Mouse (Mus musculus) kidney, adult 2 months (tissue): ENCODE data around the gene Sprr2k. TPM values are rescaled to one million over a fixed set of nuclear protein-coding genes. Genes with fewer than 3 reads are reported as not detected.
"Not testable (repeated sequence)": the region's sequence is repeated elsewhere in the genome, so short reads cannot be mapped to it uniquely, and the experiment has no call there.

Experiments used
- DNase-seq: peaks from one replicate; pipeline ENCODE4 v3.0.0; 2021
- H3K27ac ChIP-seq: fragments of 200-500 bp; 2 replicates; pipeline ENCODE4 v1.5.1; 2012; ENCODE audit warnings: low read depth, low read length, control low read depth, inconsistent platforms; ENCODE audit not compliant: insufficient read depth
- H3K27me3 ChIP-seq: fragments of 200-500 bp; replicated peaks from 2 replicates; pipeline ENCODE4 v1.6.1; 2012; ENCODE audit warnings: mild to moderate bottlenecking, moderate library complexity, low read length, inconsistent platforms; ENCODE audit not compliant: control insufficient read depth, insufficient read depth
- H3K36me3 ChIP-seq: fragments of 200-500 bp; 2 replicates; pipeline ENCODE4 v1.6.1; 2012; ENCODE audit warnings: mild to moderate bottlenecking, moderate library complexity, low read length, inconsistent platforms; ENCODE audit not compliant: control insufficient read depth, insufficient read depth
- H3K4me1 ChIP-seq: fragments of 200-500 bp; 2 replicates; pipeline ENCODE4 v1.6.1; 2011; ENCODE audit warnings: low read length; ENCODE audit not compliant: control insufficient read depth, insufficient read depth
- H3K4me3 ChIP-seq: fragments of 200-500 bp; 2 replicates; pipeline ENCODE4 v1.5.1; 2011; ENCODE audit warnings: mild to moderate bottlenecking, low read depth, low read length, control low read depth; ENCODE audit not compliant: insufficient read depth
- CTCF ChIP-seq: fragments of 200-500 bp; conservative IDR thresholded peaks from 2 replicates; pipeline ENCODE4 v1.5.1; 2011; ENCODE audit warnings: low read depth, mild to moderate bottlenecking, control low read depth, low read length, moderate library complexity, mixed read lengths; ENCODE audit not compliant: insufficient read depth, insufficient read length
- POLR2A ChIP-seq: fragments of 200-500 bp; IDR thresholded peaks from one replicate; pipeline ENCODE4 v1.6.1; 2011; ENCODE audit warnings: low read depth, low read length, control low read depth
- WGBS: fragments of 180-500 bp; shearing (Covaris S2); methylation state at CpG from one replicate; pipeline ENCODE4 v1.1.7; 2018; 5-methylcytosine and 5-hydroxymethylcytosine counted together
- polyA plus RNA-seq: library from polyadenylated mRNA; depleted of rRNA; stranded (reverse); fragments of >200 nt; gene quantifications from 2 replicates; pipeline ENCODE4 v1.2.3, GENCODE M21; 2012; rRNA removed

The Sprr2k gene
- polyA plus RNA-seq, 1 experiment: not detected

DNA sequence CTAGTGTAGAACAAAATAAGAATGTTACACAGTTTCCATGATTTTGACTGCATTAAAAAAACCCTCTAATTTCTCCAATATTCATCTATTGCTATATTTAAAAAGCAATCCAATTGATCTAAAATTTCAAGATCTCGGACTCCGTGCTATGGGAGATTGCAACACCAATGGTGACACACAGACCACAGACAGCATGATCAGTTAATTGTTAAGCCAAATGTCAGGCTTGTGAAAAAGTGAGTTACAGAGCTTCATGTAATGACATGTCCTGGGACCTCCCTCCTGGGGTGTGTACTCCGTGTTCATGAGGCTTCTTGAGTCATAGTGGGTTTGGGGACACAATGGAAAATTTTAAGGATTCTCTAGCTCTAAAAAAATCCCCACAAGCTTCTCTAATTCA lies 7.8 kb downstream of the Sprr2k start:
- DNase-seq: no peak
- Histone ChIP-seq H3K36me3 (no peaks in the 10 kb centered on the region), H3K4me1 (no peaks in the 10 kb centered on the region), H3K27me3 (no peaks in the 10 kb centered on the region), H3K4me3 (no peak overlapping the region), H3K27ac (no peak overlapping the region)
- WGBS: 87% methylated on average over 3 of the region's 3 CpGs
- no peak for TF ChIP-seq CTCF
- TF ChIP-seq POLR2A: no peak

DNA sequence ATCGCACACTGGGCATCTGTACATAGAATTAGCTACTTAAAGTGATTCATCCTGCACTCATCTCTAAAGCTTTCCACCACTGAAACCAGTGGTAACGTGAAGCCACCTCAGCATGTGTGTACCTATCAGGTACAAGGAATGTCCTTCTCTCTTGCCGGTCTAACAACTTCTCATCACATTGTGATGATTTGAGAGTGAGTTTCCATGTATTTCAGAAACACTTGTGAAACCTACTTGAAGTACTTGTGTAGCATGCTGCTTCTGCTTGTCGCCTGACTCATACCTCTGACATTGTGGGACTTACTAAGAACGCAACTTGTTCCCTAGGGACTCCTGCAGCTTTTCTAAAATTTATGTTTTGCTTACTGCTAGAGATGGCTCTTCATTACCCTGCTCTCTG lies 22.8 kb downstream of the Sprr2k start:
- WGBS: 78% methylated on average over 5 of the region's 5 CpGs
- TF ChIP-seq CTCF (no peak), POLR2A (no peak)

DNA sequence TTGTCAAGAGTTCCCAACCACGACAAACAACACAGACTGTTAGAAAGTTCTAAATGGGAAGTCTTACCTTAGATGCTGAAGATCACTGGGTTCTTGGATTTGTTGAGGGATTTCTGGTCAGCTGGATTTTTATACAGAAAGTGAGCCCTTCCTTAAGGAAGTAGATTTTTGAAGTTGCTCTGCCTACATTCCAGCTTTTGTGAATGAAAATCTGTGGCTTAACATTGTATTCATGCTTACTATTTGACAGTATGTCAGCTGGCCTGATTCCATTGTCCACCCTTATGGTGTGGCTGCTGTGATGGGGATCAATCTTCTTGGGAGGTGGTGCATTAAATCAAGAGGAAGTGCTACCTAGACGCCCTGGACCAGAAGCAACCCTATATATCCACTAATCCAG lies 26.2 kb downstream of the Sprr2k start, which contains the start of gene Sprr3:
TSS of gene Sprr3 (minus strand) at position 101 of the 400 bp plus-strand sequence.
- Histone ChIP-seq H3K36me3 (no peaks in the 10 kb centered on the region), H3K27ac (no peak within 1 kb of the TSS), H3K4me3 (no peak within 1 kb of the TSS), H3K27me3 (no peaks in the 10 kb centered on the region), H3K4me1 (no peaks in the 10 kb centered on the region)
- no peak for DNase-seq
- TF ChIP-seq CTCF (no peak), POLR2A (no peak)
- 54% methylated on average over 2 of the region's 2 CpGs for WGBS

More for the DNA sequence above, 22.8 kb downstream of the Sprr2k start:
- no peak overlapping the region for H3K27ac ChIP-seq
- H3K4me3 ChIP-seq: no peak overlapping the region
- no peaks in the 10 kb centered on the region for H3K27me3 ChIP-seq
- DNase-seq: no peak
- H3K36me3 ChIP-seq: no peaks in the 10 kb centered on the region
- no peaks in the 10 kb centered on the region for H3K4me1 ChIP-seq

DNA sequence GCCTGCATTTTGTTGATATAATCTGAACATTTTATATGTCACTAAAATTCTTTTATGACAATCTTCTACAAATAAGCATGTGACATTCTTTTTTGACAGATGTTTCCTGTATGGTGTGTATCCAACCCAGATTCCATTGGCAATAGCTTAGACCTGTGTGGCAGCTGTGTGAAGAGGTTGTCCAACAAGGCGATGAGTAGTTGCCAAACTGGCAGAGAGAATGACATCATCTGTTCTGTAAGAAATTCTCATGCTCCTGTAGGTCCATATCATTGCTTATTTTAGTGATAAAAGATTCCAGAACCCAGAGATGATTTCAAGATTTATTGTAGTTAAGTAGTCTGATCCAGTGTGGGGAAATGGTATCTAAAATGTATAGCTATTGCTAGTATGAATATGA lies 34.2 kb downstream of the Sprr2k start:
- no peak overlapping the region for H3K4me3 ChIP-seq

DNA sequence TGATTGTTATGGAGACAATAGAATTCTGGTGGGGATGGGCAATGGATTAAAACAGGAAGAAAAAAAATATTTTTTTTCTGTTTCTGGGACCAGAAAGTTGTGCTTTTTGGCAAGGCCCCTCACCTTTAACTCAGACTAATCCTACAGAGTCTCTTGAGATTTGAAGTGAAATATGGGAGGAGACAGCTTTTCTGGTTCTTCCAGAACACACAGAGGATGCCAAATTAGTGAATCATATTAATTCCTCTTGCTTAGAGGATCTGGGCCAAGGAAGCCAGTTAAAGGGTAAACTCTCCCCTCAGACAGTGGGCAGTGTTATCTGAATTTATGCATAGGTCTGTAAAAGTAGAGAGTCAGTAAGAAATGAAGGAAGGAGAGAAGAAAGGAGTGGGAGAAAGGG lies 35.0 kb downstream of the Sprr2k start:
- no peaks in the 10 kb centered on the region for H3K36me3 ChIP-seq
- DNase-seq: no peak
- TF ChIP-seq CTCF: no peak
- no peak for TF ChIP-seq POLR2A

More for the DNA sequence above, 34.2 kb downstream of the Sprr2k start:
- Histone ChIP-seq H3K4me1 (no peaks in the 10 kb centered on the region), H3K27ac (no peak overlapping the region), H3K27me3 (no peaks in the 10 kb centered on the region), H3K36me3 (no peaks in the 10 kb centered on the region)
- no peak for DNase-seq
- 83% methylated on average over 1 of the region's 1 CpGs for WGBS
- TF ChIP-seq CTCF (no peak), POLR2A (no peak)

DNA sequence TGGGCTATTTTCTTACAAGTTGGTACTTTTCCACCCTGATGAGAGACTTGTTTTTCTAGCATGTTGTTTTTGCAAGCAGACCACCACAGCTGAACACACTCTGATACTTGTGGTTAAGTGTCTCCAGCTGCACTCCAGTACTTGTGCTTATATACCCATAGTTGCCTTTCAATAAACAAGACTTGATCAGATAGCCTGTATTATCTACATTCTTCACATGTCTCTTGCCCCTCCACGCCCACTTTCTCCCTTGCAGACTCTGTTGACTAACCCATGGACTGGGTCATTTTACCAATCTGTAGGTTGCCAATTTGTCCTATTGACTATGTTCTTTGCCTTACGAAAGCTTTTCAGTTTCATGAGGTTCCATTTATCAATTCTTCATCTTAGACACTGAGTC lies 37.7 kb downstream of the Sprr2k start:
- Histone ChIP-seq H3K36me3 (no peaks in the 10 kb centered on the region), H3K27me3 (no peaks in the 10 kb centered on the region), H3K27ac (no peak overlapping the region), H3K4me3 (no peak overlapping the region), H3K4me1 (no peaks in the 10 kb centered on the region)
- DNase-seq: no peak
- TF ChIP-seq POLR2A: no peak
- TF ChIP-seq CTCF: no peak
- WGBS: 91% methylated on average over 2 of the region's 2 CpGs

More for the DNA sequence above, 35.0 kb downstream of the Sprr2k start:
- Histone ChIP-seq H3K4me3 (no peak overlapping the region), H3K4me1 (no peaks in the 10 kb centered on the region), H3K27me3 (no peaks in the 10 kb centered on the region), H3K27ac (no peak overlapping the region)

DNA sequence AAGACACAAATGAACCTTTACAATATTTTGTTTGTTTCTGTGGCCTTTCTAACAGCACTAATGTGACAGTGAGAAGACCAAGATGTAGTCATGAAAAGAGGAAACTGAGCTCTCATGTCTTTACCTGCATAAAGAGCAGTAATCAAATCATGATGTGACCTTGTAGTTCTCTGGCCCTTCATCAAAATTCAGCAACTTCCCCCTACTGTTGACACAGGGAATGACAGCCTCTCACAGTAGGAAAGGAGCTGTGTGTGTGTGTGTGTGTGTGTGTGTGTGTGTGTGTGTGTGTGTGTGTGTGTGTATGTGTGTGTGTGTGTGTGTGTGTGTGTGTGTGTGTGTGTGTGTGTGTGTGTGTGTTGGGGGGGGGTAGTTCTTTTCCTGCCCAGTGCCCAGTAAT lies 48.9 kb downstream of the Sprr2k start:
- not testable (repeated sequence) for H3K27me3 ChIP-seq, H3K36me3 ChIP-seq, H3K4me1 ChIP-seq, H3K27ac ChIP-seq, H3K4me3 ChIP-seq
- peak; percentile 3 for DNase-seq

Other genes starting within 250 kb of the Sprr2k start
- 0.62 and 0.66 TPM in 2 replicates for gene Sprr2a1, start 216.8 kb upstream of the Sprr2k start, polyA plus RNA-seq
- gene Sprr2a2, start 216.7 kb upstream of the Sprr2k start, polyA plus RNA-seq: 83.9 and 143 TPM in 2 replicates
- gene Sprr2a3, start 147.2 kb upstream of the Sprr2k start, polyA plus RNA-seq: 4.7 and 6.1 TPM in 2 replicates
- not detected in 2 replicates for gene Sprr2b, start 116.0 kb upstream of the Sprr2k start, polyA plus RNA-seq
- not detected in 2 replicates for gene Sprr2d, start 93.4 kb upstream of the Sprr2k start, polyA plus RNA-seq
- gene Sprr2e, start 80.4 kb upstream of the Sprr2k start, polyA plus RNA-seq: not detected in 2 replicates
- gene Sprr2f, start 67.4 kb upstream of the Sprr2k start, polyA plus RNA-seq: 0.25 and 0.54 TPM in 2 replicates
- gene Sprr2h, start 46.9 kb upstream of the Sprr2k start, polyA plus RNA-seq: not detected in 2 replicates
- not detected in 2 replicates for gene Sprr2i, start 24.6 kb upstream of the Sprr2k start, polyA plus RNA-seq
- not detected in 2 replicates for gene Sprr2j-ps, start 14.5 kb upstream of the Sprr2k start, polyA plus RNA-seq
- gene Gm9774, start 3.2 kb upstream of the Sprr2k start, polyA plus RNA-seq: 4.2 and 7.0 TPM in 2 replicates
- not detected in 2 replicates for gene Sprr1b, start 6.2 kb downstream of the Sprr2k start, polyA plus RNA-seq
- gene Sprr3, start 26.1 kb downstream of the Sprr2k start, polyA plus RNA-seq: not detected in 2 replicates
- 32.6 and 48.8 TPM in 2 replicates for gene Sprr1a, start 53.3 kb downstream of the Sprr2k start, polyA plus RNA-seq
- gene Sprr4, start 67.9 kb downstream of the Sprr2k start, polyA plus RNA-seq: not detected in 2 replicates
- gene 2310046K23Rik, start 101.9 kb downstream of the Sprr2k start, polyA plus RNA-seq: not detected in 2 replicates
- 0.08 and 0.14 TPM in 2 replicates for gene Ivl, start 141.2 kb downstream of the Sprr2k start, polyA plus RNA-seq
- 3.3 and 3.5 TPM in 2 replicates for gene Smcp, start 156.4 kb downstream of the Sprr2k start, polyA plus RNA-seq
- not detected in 2 replicates for gene 2210017I01Rik, start 174.9 kb downstream of the Sprr2k start, polyA plus RNA-seq
- gene Lce6a, start 189.1 kb downstream of the Sprr2k start, polyA plus RNA-seq: not detected in 2 replicates
- not detected in 2 replicates for gene Lce1a1, start 215.7 kb downstream of the Sprr2k start, polyA plus RNA-seq
- gene Lce1b, start 224.3 kb downstream of the Sprr2k start, polyA plus RNA-seq: not detected in 2 replicates
- gene Lce1a2, start 237.7 kb downstream of the Sprr2k start, polyA plus RNA-seq: not detected in 2 replicates
- gene Lce1c, start 246.7 kb downstream of the Sprr2k start, polyA plus RNA-seq: not detected in 2 replicates